Mouse (Mus musculus) lung, adult 2 months (tissue): ENCODE measurements at regions not wholly inside any gene's neighbourhood (a gene's known extent, or its start where the extent isn't known, plus 50 kb on each side); places are given as distances from the start of the nearest gene placed in this dataset.

ENCODE experiments used
- CTCF ChIP-seq: fragments of 200-500 bp; IDR thresholded peaks from 2 replicates; pipeline ENCODE4 v1.5.1; 2011; ENCODE audit warnings: mild to moderate bottlenecking, low read length, control low read depth; ENCODE audit not compliant: insufficient read depth
- POLR2A ChIP-seq: fragments of 200-500 bp; IDR thresholded peaks from 2 replicates; pipeline ENCODE4 v1.6.1; 2011; ENCODE audit warnings: low read depth, mild to moderate bottlenecking, control low read depth, low read length, borderline replicate concordance; ENCODE audit errors: extremely low read depth

DNA sequence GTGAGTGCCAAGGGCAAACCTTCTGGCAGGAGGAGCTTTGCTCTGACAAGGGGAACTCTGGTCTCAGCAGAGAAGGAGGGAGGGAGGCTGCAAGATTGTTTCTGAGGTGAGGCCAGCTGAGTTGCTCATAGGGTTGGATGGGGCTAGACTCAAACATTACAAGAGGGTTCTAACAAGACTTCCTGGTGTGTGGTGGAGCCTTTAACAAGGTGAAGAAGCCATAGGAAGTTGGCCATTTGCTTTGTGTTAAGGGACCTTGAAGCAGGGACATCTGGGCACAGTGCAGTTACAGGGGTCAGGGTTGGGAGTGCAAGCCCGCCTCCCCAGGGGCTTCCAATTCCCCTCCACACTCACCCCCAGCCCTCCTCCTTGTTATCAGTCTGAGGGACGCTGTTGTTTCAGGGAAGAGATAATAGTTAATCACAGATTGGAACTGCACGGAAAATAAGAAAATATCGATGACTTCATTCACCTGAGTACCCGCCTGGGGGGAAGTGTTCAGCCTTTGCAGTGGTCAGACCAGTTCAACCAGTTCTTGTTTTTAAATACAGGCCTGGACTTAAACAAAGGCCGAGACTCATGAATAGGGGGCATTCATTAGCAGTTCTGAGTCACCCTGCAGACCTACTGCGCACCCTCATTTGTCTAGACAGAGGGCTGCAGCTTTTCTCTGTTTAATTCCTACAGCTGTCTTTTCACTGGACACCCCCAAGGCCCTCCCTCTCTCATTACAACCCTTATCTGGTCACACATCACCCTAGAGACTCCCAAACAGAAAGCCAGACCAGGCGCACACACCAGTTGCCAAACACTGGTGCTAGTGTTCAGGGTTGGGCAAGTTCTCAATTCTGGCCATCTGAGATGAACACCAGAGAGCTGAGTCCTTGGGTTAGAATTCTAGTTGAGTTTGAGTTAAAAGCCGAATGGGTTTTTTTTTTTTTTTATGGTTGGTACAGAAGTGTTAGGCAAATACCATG lies 139.5 kb downstream of the Bcl2l11 start:
- TF ChIP-seq CTCF (no peak), POLR2A (no peak)
